Mouse (Mus musculus): ENCODE measurements at regions not wholly inside any gene's neighbourhood (a gene's known extent, or its start where the extent isn't known, plus 50 kb on each side); places are given as distances from the start of the nearest gene placed in this dataset.

GRCm38 (mm10) chr13:59956441-59956840 lies 133.5 kb upstream of the Tut7 start:
- DNase-seq, result no peak

- no peak for DNase-seq
Observed at GRCm38 (mm10) chr13:59952809-59953208, 129.9 kb upstream of the Tut7 start.

GRCm38 (mm10) chr13:59952116-59952515 lies 129.2 kb upstream of the Tut7 start:
- no peak for DNase-seq

GRCm38 (mm10) chr13:59950281-59950680 lies 127.3 kb upstream of the Tut7 start:
- DNase-seq, result no peak

- DNase-seq, result no peak
Observed at GRCm38 (mm10) chr13:59949471-59949870, 126.5 kb upstream of the Tut7 start.

GRCm38 (mm10) chr13:59948496-59949138 lies 125.7 kb upstream of the Tut7 start:
- peak; percentile 43 for DNase-seq

GRCm38 (mm10) chr13:59947461-59947860 lies 124.5 kb upstream of the Tut7 start:
- no peak for DNase-seq

GRCm38 (mm10) chr13:59946509-59946908 lies 123.6 kb upstream of the Tut7 start:
- DNase-seq, result no peak

- no peak for DNase-seq
Observed at GRCm38 (mm10) chr13:59945631-59946030, 122.7 kb upstream of the Tut7 start.

- no peak for DNase-seq
Observed at GRCm38 (mm10) chr13:59943602-59944140, 120.7 kb upstream of the Tut7 start.

GRCm38 (mm10) chr13:59943020-59943419 lies 120.1 kb upstream of the Tut7 start:
- DNase-seq, result no peak

- no peak for DNase-seq
Observed at GRCm38 (mm10) chr13:59941519-59941918, 118.6 kb upstream of the Tut7 start.

GRCm38 (mm10) chr13:59940414-59941205 lies 117.7 kb upstream of the Tut7 start:
- DNase-seq, result no peak

GRCm38 (mm10) chr13:59939886-59940285 lies 116.9 kb upstream of the Tut7 start:
- no peak for DNase-seq

GRCm38 (mm10) chr13:59937147-59937546 lies 114.2 kb upstream of the Tut7 start:
- no peak for DNase-seq

GRCm38 (mm10) chr13:59934556-59934955 lies 111.6 kb upstream of the Tut7 start:
- no peak for DNase-seq

- no peak for DNase-seq
Observed at GRCm38 (mm10) chr13:59934093-59934492, 111.1 kb upstream of the Tut7 start.

GRCm38 (mm10) chr13:59927379-59928111 lies 104.6 kb upstream of the Tut7 start:
- peak; percentile 95 for DNase-seq

GRCm38 (mm10) chr13:59925845-59926481 lies 103.0 kb upstream of the Tut7 start:
- peak; percentile 70 for DNase-seq

- DNase-seq, result no peak
Observed at GRCm38 (mm10) chr13:59917185-59917584, 94.2 kb upstream of the Tut7 start.

- no peak for DNase-seq
Observed at GRCm38 (mm10) chr13:59916166-59917044, 93.5 kb upstream of the Tut7 start.

GRCm38 (mm10) chr13:59915734-59916133 lies 92.8 kb upstream of the Tut7 start:
- no peak for DNase-seq
